Mouse (Mus musculus): Measurements from ENCODE around the gene Lysmd1. TPM values are rescaled to one million over a fixed set of nuclear protein-coding genes. Genes with fewer than 3 reads are reported as not detected.

The Lysmd1 gene
- polyA plus RNA-seq, 1 experiment from 2014 or later, result 46.0 TPM

- H3K4me1 ChIP-seq, result peaks cover 42% of the 10 kb centered on the region
These were observed 28.4 kb downstream of the Lysmd1 start for GRCm38 (mm10) chr3:95162345-95162628.

DNA sequence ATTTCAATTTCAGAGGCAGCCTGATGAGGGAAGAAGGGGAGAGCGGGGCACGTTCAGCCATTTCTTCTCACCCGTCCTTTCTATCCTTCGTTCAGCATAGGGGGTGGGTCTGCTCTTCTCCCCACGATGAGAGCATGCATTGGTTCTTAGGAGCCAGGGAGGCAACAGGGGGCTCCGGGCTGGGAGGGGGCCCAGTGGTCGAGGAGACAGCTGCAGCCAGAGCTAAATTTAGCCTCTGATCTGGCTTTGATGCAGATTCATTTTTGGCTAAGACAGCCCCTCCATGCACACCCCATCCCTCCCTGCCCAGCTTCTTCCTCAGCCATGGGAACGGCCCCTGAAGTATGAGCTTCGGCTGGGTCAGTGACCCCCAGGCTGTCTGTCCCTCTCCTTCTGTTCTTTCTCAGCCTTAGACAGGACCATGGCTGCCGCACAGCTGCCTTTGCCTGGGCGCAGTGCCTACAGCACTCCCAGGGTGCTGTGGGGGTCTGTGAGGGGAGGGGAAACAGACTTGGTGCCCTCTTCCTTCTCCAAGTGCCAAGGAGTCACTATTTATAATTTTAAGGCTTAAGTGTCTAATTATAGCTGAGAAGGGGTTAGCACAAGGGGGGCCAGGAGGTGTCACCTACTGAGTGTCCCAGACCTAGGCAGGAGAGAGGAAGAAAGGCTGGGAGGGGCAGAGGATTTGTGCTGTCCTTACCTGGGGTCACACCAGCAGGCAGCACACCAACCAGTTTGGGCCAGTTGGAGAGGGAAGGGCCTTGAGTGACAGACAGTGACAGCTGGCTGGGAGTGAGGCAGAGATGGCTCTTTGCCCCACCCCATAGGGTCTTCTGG, 29.7 kb downstream of the Lysmd1 start:
- 52% methylated on average over 11 of the region's 11 CpGs for WGBS

More at GRCm38 (mm10) chr3:95162345-95162628, 28.4 kb downstream of the Lysmd1 start:
- H3K27me3 ChIP-seq (replicated peaks), result peaks cover 4% of the 10 kb centered on the region; the same call in 1 of the 2 replicates
- ATAC-seq (ENCODE audit: low FRiP score), result no peak
- peak overlapping the region; percentile 69 for H3K4me3 ChIP-seq (replicated peaks)
- no peaks in the 10 kb centered on the region for H3K9me3 ChIP-seq (replicated peaks)
- H3K9ac ChIP-seq (replicated peaks), result peak overlapping the region; percentile 59
- peaks cover 27% of the 10 kb centered on the region for H3K36me3 ChIP-seq
- peak overlapping the region; percentile 74 for H3K27ac ChIP-seq (replicated peaks)
- peak overlapping the region; percentile 69 for H3K4me2 ChIP-seq
- 10% methylated on average over 2 of the region's 2 CpGs for WGBS

DNA sequence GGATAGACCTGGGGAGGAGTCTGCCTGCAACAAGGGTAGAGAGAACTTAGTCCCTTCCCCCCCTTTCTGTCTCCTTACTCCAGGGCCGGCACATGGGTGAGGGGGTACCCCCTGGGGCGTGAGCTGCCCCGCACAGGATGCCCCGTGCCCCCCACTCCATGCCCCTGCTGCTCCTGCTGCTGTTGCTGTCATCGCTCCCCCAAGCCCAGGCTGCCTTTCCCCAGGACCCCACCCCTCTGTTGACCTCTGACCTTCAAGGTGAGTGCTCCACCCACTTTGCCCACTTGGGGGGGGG, 30.3 kb downstream of the Lysmd1 start:
- H3K27ac ChIP-seq (replicated peaks), result no peak overlapping the region
- 0 out of 2 replicates have a peak overlapping the region, but pooled peaks have one; percentile 69 for H3K4me2 ChIP-seq

More for the DNA sequence above, 29.7 kb downstream of the Lysmd1 start:
- Histone ChIP-seq H3K9ac (replicated peaks) (no peak overlapping the region), H3K4me3 (replicated peaks) (no peak overlapping the region), H3K4me1 (peaks cover 42% of the 10 kb centered on the region), H3K36me3 (peaks cover 40% of the 10 kb centered on the region), H3K27ac (replicated peaks) (no peak overlapping the region), H3K27me3 (replicated peaks) (peaks cover 14% of the 10 kb centered on the region), H3K9me3 (replicated peaks) (no peaks in the 10 kb centered on the region), H3K4me2 (peak overlapping the region; percentile 69)
- no peak for ATAC-seq (ENCODE audit: low FRiP score)

DNA sequence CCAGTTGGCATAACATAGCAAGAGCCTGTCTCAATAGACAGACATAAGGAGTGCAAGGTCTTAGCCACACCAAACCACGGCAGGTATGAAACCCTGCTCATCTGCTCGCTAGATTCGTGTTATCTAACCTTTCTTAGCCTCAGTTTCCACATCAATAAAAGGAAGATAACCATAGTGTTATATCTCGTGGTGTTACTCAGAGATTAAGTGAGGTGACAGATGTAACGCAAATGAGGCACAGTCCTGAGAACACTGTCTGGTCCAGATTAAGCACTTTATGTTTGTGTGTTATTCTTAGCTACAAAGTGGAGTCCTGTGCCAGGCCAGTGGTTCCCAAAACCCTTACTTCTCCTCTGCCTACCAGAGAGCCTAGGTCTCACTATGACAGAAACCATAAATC, 31.0 kb downstream of the Lysmd1 start:
- Histone ChIP-seq H3K9me3 (replicated peaks) (no peaks in the 10 kb centered on the region), H3K4me1 (peaks cover 34% of the 10 kb centered on the region), H3K36me3 (peaks cover 52% of the 10 kb centered on the region), H3K27me3 (replicated peaks) (peaks cover 26% of the 10 kb centered on the region), H3K9ac (replicated peaks) (no peak overlapping the region), H3K4me2 (no peak overlapping the region), H3K27ac (replicated peaks) (no peak overlapping the region), H3K4me3 (replicated peaks) (no peak overlapping the region)
- 84% methylated on average over 5 of the region's 5 CpGs for WGBS
- no peak for ATAC-seq (ENCODE audit: low FRiP score)

More for the DNA sequence above, 30.3 kb downstream of the Lysmd1 start:
- no peaks in the 10 kb centered on the region for H3K9me3 ChIP-seq (replicated peaks)
- H3K27me3 ChIP-seq (replicated peaks), result peaks cover 19% of the 10 kb centered on the region
- peaks cover 41% of the 10 kb centered on the region for H3K4me1 ChIP-seq
- H3K36me3 ChIP-seq, result peaks cover 46% of the 10 kb centered on the region
- H3K9ac ChIP-seq (replicated peaks), result no peak overlapping the region
- ATAC-seq (ENCODE audit: low FRiP score), result no peak
- no peak overlapping the region for H3K4me3 ChIP-seq (replicated peaks)
- WGBS, result 82% methylated on average over 5 of the region's 5 CpGs

DNA sequence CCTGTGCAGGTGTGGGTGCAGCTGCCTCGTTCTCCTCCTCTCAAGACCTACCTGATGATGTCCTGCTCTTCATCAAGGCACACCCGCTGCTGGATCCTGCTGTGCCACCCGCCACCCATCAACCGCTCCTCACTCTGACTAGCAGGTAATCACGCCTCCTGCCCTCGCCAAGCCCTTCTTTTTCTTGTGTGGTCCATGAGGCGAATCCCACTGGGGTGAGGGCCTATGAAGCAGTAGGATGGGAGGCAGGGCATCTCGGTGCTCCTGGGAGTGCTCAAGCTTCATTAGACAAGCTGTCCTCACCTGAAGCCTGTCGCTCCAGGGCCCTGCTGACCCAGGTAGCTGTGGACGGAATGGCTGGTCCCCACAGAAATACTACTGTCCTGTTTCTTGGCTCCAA, 36.1 kb downstream of the Lysmd1 start:
- WGBS, result 90% methylated on average over 10 of the region's 10 CpGs
- ATAC-seq (ENCODE audit: low FRiP score), result no peak
- Histone ChIP-seq H3K4me3 (replicated peaks) (no peak overlapping the region), H3K27me3 (replicated peaks) (peaks cover 53% of the 10 kb centered on the region), H3K4me1 (peaks cover 20% of the 10 kb centered on the region), H3K9me3 (replicated peaks) (no peaks in the 10 kb centered on the region), H3K36me3 (peaks cover 80% of the 10 kb centered on the region), H3K27ac (replicated peaks) (no peak overlapping the region), H3K4me2 (no peak overlapping the region), H3K9ac (replicated peaks) (no peak overlapping the region)

- no peak overlapping the region for H3K9ac ChIP-seq (replicated peaks)
- 68% methylated on average over 6 of the region's 6 CpGs for WGBS
- no peaks in the 10 kb centered on the region for H3K9me3 ChIP-seq (replicated peaks)
- ATAC-seq (ENCODE audit: low FRiP score), result no peak
- H3K4me3 ChIP-seq (replicated peaks), result no peak overlapping the region
- no peak overlapping the region for H3K27ac ChIP-seq (replicated peaks)
- peaks cover 20% of the 10 kb centered on the region for H3K4me1 ChIP-seq
- no peak overlapping the region for H3K4me2 ChIP-seq
- peaks cover 53% of the 10 kb centered on the region for H3K27me3 ChIP-seq (replicated peaks)
- H3K36me3 ChIP-seq, result peaks cover 73% of the 10 kb centered on the region
These were observed 37.2 kb downstream of the Lysmd1 start for GRCm38 (mm10) chr3:95171105-95171504.

DNA sequence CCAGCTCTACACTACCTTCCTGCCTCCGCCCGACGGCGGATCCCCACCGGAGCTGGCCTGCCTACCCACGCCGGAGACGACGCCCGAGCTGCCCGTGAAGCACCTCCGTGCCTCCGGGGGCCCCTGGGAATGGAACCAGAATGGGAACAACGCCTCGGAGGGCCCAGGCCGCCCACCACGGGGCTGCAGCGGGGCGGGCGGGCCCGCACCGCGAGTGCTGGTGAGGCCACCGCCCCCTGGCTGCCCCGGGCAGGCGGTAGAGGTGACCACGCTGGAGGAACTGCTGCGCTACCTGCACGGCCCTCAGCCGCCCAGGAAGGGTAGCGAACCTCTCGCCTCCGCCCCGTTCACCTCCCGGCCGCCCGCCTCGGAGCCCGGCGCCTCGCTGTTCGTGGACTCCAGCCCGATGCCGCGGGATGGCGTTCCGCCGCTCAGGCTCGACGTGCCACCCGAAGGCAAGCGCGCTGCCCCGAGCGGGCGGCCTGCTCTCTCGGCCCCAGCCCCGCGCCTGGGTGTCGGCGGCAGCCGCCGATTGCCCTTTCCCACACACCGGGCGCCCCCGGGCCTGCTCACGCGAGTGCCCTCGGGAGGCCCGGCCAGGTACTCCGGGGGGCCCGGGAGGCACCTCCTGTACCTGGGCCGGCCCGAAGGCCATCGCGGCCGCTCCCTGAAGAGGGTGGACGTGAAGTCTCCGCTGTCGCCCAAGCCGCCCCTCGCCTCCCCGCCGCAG, 38.8 kb downstream of the Lysmd1 start:
- Histone ChIP-seq H3K4me1 (peaks cover 20% of the 10 kb centered on the region), H3K27ac (replicated peaks) (no peak overlapping the region), H3K9ac (replicated peaks) (no peak overlapping the region), H3K4me3 (replicated peaks) (peak overlapping the region; percentile 14; the same call in 1 of the 2 replicates), H3K36me3 (peaks cover 57% of the 10 kb centered on the region), H3K27me3 (replicated peaks) (peaks cover 47% of the 10 kb centered on the region), H3K4me2 (peak overlapping the region; percentile 51), H3K9me3 (replicated peaks) (no peaks in the 10 kb centered on the region)
- ATAC-seq (ENCODE audit: low FRiP score), result no peak
- 18% methylated on average over 75 of the region's 84 CpGs for WGBS

DNA sequence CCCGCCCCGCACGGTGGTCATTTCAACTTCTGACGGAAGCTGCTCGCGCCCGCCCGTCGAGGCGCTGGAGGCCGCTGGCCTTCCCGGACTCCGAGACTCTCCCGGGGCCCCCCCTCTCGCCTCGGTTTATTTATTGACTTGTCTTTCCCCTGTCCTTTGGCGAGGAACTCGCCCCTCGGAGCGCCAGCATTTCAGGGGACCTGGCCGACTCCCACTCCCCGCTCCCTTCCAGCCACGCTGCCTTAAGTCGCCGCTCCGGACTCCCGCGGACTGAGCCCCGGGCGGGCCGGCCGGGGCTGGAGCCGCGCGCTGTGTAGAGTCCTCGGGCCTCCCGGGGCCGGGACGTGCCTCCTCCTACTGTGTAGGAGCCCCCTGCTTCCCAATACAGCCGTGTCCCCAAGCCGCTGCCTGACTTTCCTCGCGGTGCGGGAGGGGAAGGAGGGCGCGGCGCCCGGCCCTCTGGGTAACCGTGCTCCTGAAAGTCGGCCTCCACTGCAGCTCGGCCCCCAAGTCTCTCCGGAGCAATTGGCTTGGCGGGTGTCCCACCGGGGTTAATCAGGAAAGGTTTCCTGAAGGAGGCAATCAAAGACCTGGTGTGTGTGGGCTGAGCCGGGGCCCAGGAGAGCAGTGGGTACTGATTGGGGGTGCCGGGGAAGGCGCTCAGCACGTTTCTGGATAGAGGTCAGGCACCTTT, 39.5 kb downstream of the Lysmd1 start:
- 7% methylated on average over 56 of the region's 58 CpGs for WGBS
- Histone ChIP-seq H3K4me3 (replicated peaks) (peak overlapping the region; percentile 14), H3K27me3 (replicated peaks) (peaks cover 42% of the 10 kb centered on the region), H3K36me3 (peaks cover 50% of the 10 kb centered on the region), H3K4me2 (peak overlapping the region; percentile 51), H3K27ac (replicated peaks) (no peak overlapping the region), H3K4me1 (peaks cover 20% of the 10 kb centered on the region), H3K9ac (replicated peaks) (no peak overlapping the region), H3K9me3 (replicated peaks) (no peaks in the 10 kb centered on the region)
- 0 out of 2 replicates have a peak, but pooled peaks have one; percentile 26 for ATAC-seq (ENCODE audit: low FRiP score)

DNA sequence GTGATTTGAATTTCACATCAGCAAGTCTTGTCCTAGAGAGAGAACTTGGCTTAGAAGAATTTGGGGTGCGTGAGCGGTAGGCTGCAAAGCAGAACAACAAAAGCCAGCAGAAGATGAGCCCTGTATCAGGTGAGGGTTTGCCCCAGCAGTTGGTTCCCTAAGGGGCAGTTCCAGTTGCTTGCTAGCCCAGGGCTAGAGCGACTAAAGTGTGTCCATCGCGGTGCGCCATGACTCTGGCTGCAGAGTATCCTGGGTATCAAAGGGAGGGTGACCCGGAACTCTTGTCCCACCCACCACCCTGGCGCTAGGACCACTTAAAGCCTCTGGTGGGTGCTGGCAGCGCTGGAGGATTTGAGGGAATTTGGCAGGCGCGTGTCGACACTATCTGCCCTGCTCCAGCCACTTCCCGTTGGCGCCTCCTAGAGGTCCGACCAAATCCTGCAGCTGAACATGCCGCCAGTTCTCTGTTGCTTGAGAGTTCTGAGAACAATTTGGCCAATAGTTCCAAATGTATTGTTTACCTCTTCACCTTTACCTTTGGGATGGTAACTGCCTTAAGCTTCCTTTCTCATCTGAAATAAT, 40.2 kb downstream of the Lysmd1 start:
- Histone ChIP-seq H3K4me3 (replicated peaks) (no peak overlapping the region), H3K27me3 (replicated peaks) (peaks cover 35% of the 10 kb centered on the region)

DNA sequence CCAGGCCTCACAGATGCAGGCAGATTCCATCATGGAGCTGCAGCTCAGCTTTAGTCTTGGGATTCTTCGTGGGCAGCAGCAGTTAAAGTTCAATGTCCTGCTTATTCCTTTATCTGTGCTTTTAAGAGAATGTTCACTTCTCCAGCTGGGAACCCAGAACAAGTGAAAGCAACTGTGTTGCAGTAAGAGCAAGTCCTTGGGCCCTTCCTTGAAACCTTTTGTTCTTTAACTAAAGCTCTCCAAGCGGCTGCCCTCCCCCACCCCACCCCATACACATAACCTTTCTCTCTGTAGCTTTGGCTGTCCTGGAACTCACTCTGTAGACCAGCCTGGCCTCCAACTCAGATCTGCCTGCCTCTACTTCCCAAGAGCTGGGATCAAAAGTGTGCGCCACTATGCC, 42.6 kb downstream of the Lysmd1 start:
- H3K9ac ChIP-seq (replicated peaks), result no peak overlapping the region
- peaks cover 20% of the 10 kb centered on the region for H3K4me1 ChIP-seq
- peaks cover 11% of the 10 kb centered on the region for H3K27me3 ChIP-seq (replicated peaks)
- no peaks in the 10 kb centered on the region for H3K9me3 ChIP-seq (replicated peaks)
- H3K36me3 ChIP-seq, result peaks cover 19% of the 10 kb centered on the region
- ATAC-seq (ENCODE audit: low FRiP score), result no peak
- H3K4me3 ChIP-seq (replicated peaks), result no peak overlapping the region
- H3K4me2 ChIP-seq, result no peak overlapping the region
- WGBS, result 75% methylated on average over 3 of the region's 3 CpGs
- H3K27ac ChIP-seq (replicated peaks), result no peak overlapping the region

More for the DNA sequence above, 40.2 kb downstream of the Lysmd1 start:
- WGBS, result 10% methylated on average over 16 of the region's 16 CpGs
- ATAC-seq (ENCODE audit: low FRiP score), result peak; percentile 49
- H3K9me3 ChIP-seq (replicated peaks), result no peaks in the 10 kb centered on the region
- H3K9ac ChIP-seq (replicated peaks), result no peak overlapping the region
- peaks cover 43% of the 10 kb centered on the region for H3K36me3 ChIP-seq
- peak overlapping the region; percentile 51 for H3K4me2 ChIP-seq
- H3K27ac ChIP-seq (replicated peaks), result no peak overlapping the region
- peaks cover 20% of the 10 kb centered on the region for H3K4me1 ChIP-seq

DNA sequence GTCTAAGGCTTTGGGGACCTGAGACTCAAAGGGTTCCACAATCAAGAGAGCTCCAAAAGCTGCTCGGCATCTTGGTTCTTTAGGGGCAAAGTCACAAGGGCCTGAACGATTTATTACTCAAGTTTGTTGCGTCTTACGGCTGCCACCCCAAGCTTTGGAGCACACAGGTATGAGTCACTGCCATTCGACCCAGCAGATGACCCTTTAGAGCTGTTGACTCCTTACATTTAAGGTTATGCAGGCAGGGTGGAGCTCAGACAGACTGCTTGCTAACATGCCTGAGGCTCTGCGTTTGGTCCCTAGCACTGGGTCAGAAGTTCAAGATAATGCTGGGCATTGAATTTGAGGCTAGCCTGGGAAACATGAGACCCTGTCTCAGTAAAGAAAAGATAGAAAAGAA, 43.7 kb downstream of the Lysmd1 start:
- Histone ChIP-seq H3K9ac (replicated peaks) (no peak overlapping the region), H3K27me3 (replicated peaks) (0 out of 2 replicates have a peak, but pooled peaks cover under 1% of the 10 kb centered on the region), H3K4me1 (peaks cover 16% of the 10 kb centered on the region), H3K9me3 (replicated peaks) (no peaks in the 10 kb centered on the region), H3K4me2 (no peak overlapping the region), H3K4me3 (replicated peaks) (no peak overlapping the region), H3K36me3 (peaks cover 10% of the 10 kb centered on the region), H3K27ac (replicated peaks) (no peak overlapping the region)
- WGBS, result 64% methylated on average over 6 of the region's 6 CpGs
- no peak for ATAC-seq (ENCODE audit: low FRiP score)
